Mouse (Mus musculus) hindbrain, embryonic 10.5 days (tissue): ENCODE results near the gene C1qa. TPM values are rescaled to one million over a fixed set of nuclear protein-coding genes. Genes with fewer than 3 reads are reported as not detected.

Source experiments
- polyA plus RNA-seq: library from polyadenylated mRNA; unstranded; fragments of >200 nt; fragmentation: Nextera tagmentation; extraction: Ambion mirVana; gene quantifications from 2 replicates; pipeline ENCODE4 v1.2.1, GENCODE M21; 2016

C1qa gene
- polyA plus RNA-seq, 1 experiment from 2014 or later: 10.8 TPM

Other genes with a start within 250 kb of the C1qa start
- gene Ephb2, start 62.8 kb downstream of the C1qa start, polyA plus RNA-seq: 13.4 and 21.5 TPM in 2 replicates
- gene C1qb, start 12.6 kb downstream of the C1qa start, polyA plus RNA-seq: 23.4 and 38.4 TPM in 2 replicates
- 7.5 and 18.5 TPM in 2 replicates for gene C1qc, start 5.7 kb downstream of the C1qa start, polyA plus RNA-seq
- 2.4 and 4.6 TPM in 2 replicates for gene Epha8, start 58.0 kb upstream of the C1qa start, polyA plus RNA-seq
- gene Zbtb40, start 150.0 kb upstream of the C1qa start, polyA plus RNA-seq: 5.5 TPM in 2 replicates